Mouse (Mus musculus): ENCODE data around the gene Sbds.
A peak's percentile ranks its signal among the peaks of the same experiment; 100 is the strongest.

Gene Sbds

GRCm38 (mm10) chr5:130255017-130255720 is at the start of gene Sbds, which contains the start of gene Tyw1:
Gene Sbds, minus strand, starts transcription at chr5:130255530.
Gene Tyw1, plus strand, starts transcription at chr5:130255619.
- DNase-seq (ENCODE audit: low spot score): peak; percentile 100

GRCm38 (mm10) chr5:130303611-130304010 is 48.3 kb upstream of the Sbds start:
- no peak for DNase-seq (ENCODE audit: low spot score)

GRCm38 (mm10) chr5:130299526-130299925 is 44.2 kb upstream of the Sbds start:
- no peak for DNase-seq (ENCODE audit: low spot score)

GRCm38 (mm10) chr5:130298831-130299460 is 43.6 kb upstream of the Sbds start:
- DNase-seq (ENCODE audit: low spot score): no peak

- no peak for DNase-seq (ENCODE audit: low spot score)
These were observed 40.7 kb upstream of the Sbds start for GRCm38 (mm10) chr5:130296071-130296470.

GRCm38 (mm10) chr5:130294598-130294997 is 39.3 kb upstream of the Sbds start:
- DNase-seq (ENCODE audit: low spot score): no peak

GRCm38 (mm10) chr5:130293941-130294340 is 38.6 kb upstream of the Sbds start:
- no peak for DNase-seq (ENCODE audit: low spot score)

- no peak for DNase-seq (ENCODE audit: low spot score)
These were observed 37.6 kb upstream of the Sbds start for GRCm38 (mm10) chr5:130292976-130293375.

GRCm38 (mm10) chr5:130290775-130291174 is 35.4 kb upstream of the Sbds start:
- no peak for DNase-seq (ENCODE audit: low spot score)

GRCm38 (mm10) chr5:130290242-130290641 is 34.9 kb upstream of the Sbds start:
- no peak for DNase-seq (ENCODE audit: low spot score)

- DNase-seq (ENCODE audit: low spot score): no peak
These were observed 32.8 kb upstream of the Sbds start for GRCm38 (mm10) chr5:130288106-130288505.

- no peak for DNase-seq (ENCODE audit: low spot score)
These were observed 27.9 kb upstream of the Sbds start for GRCm38 (mm10) chr5:130283079-130283732.

GRCm38 (mm10) chr5:130278011-130278472 is 22.7 kb upstream of the Sbds start:
- no peak for DNase-seq (ENCODE audit: low spot score)

GRCm38 (mm10) chr5:130275509-130275908 is 20.2 kb upstream of the Sbds start:
- peak; percentile 57 for DNase-seq (ENCODE audit: low spot score)

- DNase-seq (ENCODE audit: low spot score): no peak
These were observed 17.7 kb upstream of the Sbds start for GRCm38 (mm10) chr5:130273046-130273445.

GRCm38 (mm10) chr5:130272344-130272743 is 17.0 kb upstream of the Sbds start:
- no peak for DNase-seq (ENCODE audit: low spot score)

- DNase-seq (ENCODE audit: low spot score): no peak
These were observed 13.6 kb upstream of the Sbds start for GRCm38 (mm10) chr5:130268976-130269375.

GRCm38 (mm10) chr5:130267316-130267715 is 12.0 kb upstream of the Sbds start:
- peak; percentile 31 for DNase-seq (ENCODE audit: low spot score)

GRCm38 (mm10) chr5:130266651-130267050 is 11.3 kb upstream of the Sbds start:
- peak; percentile 35 for DNase-seq (ENCODE audit: low spot score)

- no peak for DNase-seq (ENCODE audit: low spot score)
These were observed 9.2 kb upstream of the Sbds start for GRCm38 (mm10) chr5:130264433-130265005.

- peak; percentile 10 for DNase-seq (ENCODE audit: low spot score)
These were observed 8.1 kb upstream of the Sbds start for GRCm38 (mm10) chr5:130263454-130263853.

- DNase-seq (ENCODE audit: low spot score): no peak
These were observed 2.0 kb upstream of the Sbds start for GRCm38 (mm10) chr5:130257303-130257702.
